Mouse (Mus musculus): Measurements from ENCODE around the gene Ulk4.

The Ulk4 gene

GRCm38 (mm10) chr9:120976856-120977255 lies 300.1 kb downstream of the Ulk4 start:
- no peak for DNase-seq (ENCODE audit: low spot score in 2 of 2)

- DNase-seq (ENCODE audit: low spot score in 2 of 2) = no peak
Observed at GRCm38 (mm10) chr9:120976158-120976557, 300.8 kb downstream of the Ulk4 start.

GRCm38 (mm10) chr9:120974209-120974608 lies 302.8 kb downstream of the Ulk4 start:
- no peak for DNase-seq (ENCODE audit: low spot score in 2 of 2)

DNA sequence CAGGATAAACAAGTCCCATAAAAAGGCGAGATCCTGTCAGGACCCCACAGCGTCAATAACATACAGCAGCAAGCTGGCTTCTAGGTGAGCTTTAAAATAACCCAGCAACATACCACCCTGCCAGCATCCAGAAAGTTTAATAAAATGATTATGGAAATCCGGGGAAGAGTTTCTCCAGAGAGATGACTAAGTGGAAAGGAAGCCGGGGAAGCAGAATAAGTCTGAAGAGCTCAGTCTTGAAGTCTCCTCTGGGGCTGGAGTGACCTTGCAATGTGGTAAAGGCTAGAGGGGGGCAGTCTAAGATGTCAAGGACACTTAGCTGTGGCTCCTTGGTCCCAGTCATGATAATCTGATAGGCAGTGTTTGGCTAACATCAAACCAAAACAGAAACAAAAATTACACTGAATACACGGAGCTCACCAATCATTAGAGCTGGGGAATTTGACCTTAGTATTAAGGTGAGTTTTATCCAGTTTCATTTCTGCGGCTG lies 303.9 kb downstream of the Ulk4 start:
- DNase-seq (ENCODE audit: low spot score in 2 of 2) = no peak

DNA sequence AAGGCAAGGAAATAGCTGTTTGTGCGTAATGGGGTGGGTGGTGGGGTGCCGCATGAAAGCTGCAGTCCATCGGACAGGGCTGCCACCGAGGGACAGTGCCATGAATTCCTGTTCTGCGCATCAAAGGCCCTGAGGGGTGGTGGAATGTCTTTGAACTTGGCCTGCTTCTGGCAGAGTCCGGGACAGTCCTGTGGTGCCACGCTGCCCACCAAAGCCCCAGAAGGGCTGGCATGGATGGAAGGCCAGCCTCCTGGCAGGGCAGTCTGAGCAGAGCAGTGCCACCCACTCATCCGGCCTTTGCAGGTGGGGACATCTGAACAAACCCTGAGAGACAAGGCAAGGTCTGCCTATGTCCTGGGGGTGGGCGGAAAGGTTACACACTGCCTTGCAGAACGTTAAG lies 312.0 kb downstream of the Ulk4 start:
- DNase-seq (ENCODE audit: low spot score in 2 of 2) = no peak

DNA sequence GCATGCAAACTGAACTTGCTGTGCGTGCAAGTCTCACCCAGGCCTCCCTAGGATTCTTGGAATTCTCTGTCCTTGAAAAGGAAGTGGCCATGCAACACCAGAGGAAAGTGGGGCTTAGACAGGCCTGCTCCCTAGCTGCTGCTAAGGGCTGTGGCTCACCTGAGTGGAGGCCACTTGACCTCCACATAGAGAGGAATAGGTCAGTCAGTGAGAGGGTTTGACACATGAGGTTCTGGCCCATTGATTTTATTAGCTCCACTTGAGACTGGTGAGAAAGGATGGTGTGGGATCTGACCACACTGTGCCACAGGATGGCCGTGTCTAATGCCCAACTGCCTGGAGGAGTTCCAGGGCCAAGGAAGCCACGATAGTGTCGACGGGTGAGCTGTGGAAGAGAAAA lies 312.8 kb downstream of the Ulk4 start:
- DNase-seq (ENCODE audit: low spot score in 2 of 2) = no peak

DNA sequence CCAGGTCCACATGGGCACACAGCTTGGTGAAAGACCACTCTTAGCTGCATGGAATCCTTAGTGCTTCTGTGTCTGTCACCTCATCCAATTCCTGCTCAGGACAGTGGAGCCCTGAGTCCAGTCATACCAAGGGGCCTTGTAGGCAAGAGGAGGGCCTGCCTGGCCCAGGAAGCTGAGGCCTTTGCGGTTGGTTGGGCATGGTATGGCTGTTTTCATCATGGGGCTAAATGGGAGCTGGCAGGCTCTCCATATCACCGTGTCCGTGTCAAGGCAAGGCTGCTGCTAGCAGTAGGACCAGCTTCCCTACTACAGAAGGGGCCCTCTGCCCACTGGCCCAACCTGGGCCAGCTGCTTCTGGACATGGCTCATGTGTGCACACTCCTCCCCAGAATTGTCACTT lies 313.3 kb downstream of the Ulk4 start:
- DNase-seq (ENCODE audit: low spot score in 2 of 2) = no peak

- DNase-seq (ENCODE audit: low spot score in 2 of 2) = no peak
Observed at GRCm38 (mm10) chr9:120963104-120963503, 313.9 kb downstream of the Ulk4 start.

DNA sequence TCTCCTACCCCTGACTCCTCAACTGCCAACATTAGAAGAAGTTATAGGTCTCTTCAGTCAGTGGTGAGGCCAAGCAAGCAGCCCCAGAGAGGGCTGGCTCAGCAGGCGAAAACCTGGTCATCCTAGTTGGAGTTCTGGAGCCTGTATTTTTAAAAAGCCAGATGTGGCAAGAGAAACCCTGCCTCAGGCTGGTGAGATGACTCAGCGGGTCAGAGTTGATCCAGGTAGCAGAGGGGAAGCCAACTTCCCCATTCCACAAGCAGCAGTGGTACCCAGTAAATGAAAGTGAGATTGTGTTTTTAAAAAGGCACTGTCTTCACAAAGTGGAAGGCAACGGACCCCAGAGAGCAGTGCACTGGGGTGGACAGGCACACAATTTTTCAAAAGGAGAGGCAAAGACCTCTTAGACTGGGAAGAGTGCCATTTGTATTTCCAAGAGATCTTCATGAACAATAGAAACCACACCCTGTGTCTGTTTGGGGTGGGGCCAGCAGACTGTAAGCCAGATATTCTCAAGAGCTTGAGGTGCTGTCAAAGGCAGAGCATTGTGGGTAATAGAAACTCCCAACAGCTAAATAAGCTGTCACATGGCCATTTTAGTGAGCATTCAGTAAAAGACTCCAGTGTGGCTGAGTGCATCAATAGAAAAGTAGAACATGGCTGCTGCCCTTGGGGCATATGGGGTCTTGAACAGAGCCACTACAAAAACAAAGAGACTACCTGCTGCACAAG lies 314.9 kb downstream of the Ulk4 start:
- DNase-seq (ENCODE audit: low spot score in 2 of 2) = no peak

DNA sequence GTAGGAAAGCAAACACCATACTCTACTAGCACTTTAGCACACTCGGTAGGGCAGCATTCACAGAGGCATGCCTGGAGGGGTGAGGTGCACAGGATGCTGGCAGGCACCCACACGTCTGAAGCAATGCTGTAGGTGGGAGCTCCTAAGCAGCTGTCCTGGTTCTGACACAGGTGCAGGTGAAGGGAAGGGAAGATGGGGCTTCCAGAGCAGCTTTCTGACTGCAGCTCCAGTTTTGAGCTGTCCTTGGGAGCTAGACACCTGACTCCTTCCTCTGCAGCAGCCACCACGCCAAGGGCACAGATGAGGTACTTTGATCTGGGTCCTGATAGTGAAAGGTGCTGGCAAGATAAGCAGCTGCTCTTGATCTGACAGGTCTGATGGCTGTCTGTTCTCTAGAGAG lies 315.5 kb downstream of the Ulk4 start:
- no peak for DNase-seq (ENCODE audit: low spot score in 2 of 2)

DNA sequence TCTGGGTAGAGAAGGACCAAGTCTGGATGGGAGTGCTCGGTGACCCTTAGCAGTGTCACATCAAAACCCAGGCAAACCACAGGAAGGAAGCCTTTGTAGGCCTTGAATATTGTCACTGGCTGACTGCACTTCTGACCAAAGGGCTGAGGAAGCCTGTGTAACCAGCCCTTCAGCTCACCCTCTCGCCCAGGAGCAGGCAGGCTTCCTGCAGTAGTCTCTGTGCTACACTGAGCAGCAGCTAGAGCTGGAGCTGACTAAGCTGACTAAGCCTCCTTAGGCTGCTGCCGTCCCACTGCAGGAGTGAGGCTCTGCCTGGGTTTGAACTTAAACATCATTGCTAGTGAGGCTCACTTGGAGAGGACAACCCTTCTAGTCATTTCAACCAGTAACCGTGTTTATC lies 316.4 kb downstream of the Ulk4 start:
- DNase-seq (ENCODE audit: low spot score in 2 of 2) = peak; percentile 20 to 41

GRCm38 (mm10) chr9:120959225-120959624 lies 317.8 kb downstream of the Ulk4 start:
- no peak for DNase-seq (ENCODE audit: low spot score in 2 of 2)

- no peak for DNase-seq (ENCODE audit: low spot score in 2 of 2)
Observed at GRCm38 (mm10) chr9:120958560-120958959, 318.4 kb downstream of the Ulk4 start.

- DNase-seq (ENCODE audit: low spot score in 2 of 2) = no peak
Observed at GRCm38 (mm10) chr9:120958051-120958450, 318.9 kb downstream of the Ulk4 start.

DNA sequence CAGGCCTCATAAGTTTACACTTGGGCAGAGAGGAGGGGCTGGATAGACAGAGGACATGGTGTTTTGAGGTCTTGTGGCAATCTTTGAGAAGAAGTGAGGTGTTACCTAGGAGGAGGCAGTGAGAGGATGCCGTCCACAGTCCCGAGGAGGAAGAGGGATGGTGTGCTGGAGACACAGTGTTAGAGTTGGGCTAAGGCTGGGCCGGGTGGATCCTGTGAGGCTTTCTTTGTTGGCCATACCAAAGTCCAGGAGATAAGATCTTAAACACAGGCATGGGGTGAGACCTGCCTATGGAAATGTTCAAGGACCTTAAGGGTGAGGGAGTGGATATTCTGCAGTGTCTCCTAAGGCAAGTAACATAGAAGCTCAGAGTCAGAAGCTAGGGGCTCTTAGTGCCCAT lies 325.1 kb downstream of the Ulk4 start:
- DNase-seq (ENCODE audit: low spot score in 2 of 2) = no peak

- no peak for DNase-seq (ENCODE audit: low spot score in 2 of 2)
Observed at GRCm38 (mm10) chr9:120950761-120951160, 326.2 kb downstream of the Ulk4 start.

GRCm38 (mm10) chr9:120948832-120949231 lies 328.2 kb downstream of the Ulk4 start:
- no peak for DNase-seq (ENCODE audit: low spot score in 2 of 2)

DNA sequence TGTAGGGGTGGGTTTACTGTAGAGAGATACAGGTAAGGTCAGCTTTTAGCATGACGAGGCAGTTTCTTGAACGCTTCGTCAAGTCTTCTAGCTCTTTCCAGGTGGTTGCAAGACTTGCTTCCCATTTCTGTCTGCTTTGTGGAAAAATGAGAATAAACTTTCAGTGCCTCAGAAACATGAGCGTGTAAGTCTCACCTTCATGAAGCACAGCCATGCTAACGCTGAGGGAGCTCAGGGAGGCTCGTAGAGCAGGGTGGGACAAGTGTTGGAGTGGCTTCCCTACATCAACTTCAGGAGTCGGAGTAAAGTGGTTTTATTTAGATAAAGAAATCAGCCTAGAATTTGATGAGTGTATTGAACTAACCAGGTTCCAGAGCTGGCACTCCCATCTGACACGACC lies 330.9 kb downstream of the Ulk4 start:
- no peak for DNase-seq (ENCODE audit: low spot score in 2 of 2)

DNA sequence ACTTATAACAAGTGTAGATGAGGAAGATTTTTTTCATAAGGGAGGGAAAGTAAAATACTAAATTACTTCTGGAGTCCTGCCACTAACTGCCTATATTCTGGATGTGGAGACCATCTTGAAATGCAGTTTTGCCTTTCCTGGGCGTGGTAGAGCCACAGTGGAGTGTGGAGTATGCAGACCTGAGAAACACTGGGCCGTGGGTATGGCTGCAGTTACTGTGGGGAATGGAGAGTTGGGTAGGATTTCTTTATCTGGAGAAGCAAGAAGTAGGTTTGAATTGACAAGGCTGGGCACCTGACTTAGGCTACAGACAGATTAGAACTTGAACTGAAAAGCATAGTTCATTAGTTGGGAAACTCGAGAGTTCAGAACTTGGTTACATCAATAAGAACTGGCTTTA lies 332.8 kb downstream of the Ulk4 start:
- no peak for DNase-seq (ENCODE audit: low spot score in 2 of 2)

DNA sequence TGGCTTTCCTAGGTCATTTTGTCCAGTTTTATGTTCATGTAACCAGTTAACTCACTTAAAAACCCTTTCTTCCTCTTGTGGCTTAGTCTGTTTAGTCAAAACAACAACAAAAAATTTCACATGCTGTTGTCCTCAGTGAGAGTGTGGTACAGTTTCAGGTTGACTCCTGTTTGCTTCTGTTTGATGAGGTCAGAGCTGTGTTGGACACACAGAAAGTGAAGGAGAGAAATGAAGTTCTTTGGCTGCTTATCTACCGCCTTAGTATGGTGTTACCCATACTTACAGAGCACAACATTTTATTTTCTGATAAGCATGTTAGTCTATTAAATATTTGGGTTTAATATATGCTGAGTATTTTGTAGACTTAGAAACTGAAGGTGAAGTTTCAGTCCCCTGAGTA lies 333.2 kb downstream of the Ulk4 start:
- DNase-seq (ENCODE audit: low spot score in 2 of 2) = no peak

DNA sequence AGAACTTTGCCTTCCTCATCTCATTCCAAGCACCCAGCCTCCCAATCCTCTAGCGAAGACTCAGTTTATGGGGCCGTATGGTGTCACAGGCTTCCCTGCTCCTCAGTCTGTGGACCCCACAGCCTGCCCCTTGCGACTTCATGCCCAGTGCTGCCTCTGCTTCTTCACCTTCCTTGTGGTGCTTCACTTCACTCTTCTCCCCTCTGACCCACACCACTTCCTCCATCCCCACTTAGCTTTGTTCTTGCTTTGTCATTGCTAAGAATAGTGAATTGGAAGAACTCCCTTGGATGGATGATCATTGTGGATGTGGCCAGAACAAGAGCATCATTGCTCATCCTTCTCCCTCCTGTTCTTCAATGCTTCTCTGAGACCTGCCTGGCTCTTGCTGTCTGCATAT lies 336.1 kb downstream of the Ulk4 start:
- DNase-seq (ENCODE audit: low spot score in 2 of 2) = no peak

DNA sequence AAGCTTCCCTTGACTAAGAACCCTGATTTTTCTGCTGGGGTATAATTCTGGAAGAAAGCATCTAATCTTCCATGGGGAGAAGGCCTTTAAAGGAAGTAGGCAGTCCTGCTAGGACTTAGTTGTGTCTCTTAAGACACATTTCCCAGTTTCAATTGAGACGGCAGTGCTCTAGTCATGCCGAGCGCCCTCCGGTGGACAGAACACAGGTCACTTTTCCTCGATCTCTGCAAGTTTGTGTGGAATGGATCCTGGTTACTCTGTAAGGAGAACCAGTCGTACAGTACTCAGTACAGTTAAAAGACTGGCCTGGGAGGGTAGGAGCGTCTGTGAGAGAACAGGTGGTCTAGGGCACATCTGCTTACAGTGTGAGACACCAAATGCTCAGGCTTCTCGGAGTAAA lies 340.6 kb downstream of the Ulk4 start:
- peak in 1 of 2 experiments; percentile 34 for DNase-seq (ENCODE audit: low spot score in 2 of 2)

DNA sequence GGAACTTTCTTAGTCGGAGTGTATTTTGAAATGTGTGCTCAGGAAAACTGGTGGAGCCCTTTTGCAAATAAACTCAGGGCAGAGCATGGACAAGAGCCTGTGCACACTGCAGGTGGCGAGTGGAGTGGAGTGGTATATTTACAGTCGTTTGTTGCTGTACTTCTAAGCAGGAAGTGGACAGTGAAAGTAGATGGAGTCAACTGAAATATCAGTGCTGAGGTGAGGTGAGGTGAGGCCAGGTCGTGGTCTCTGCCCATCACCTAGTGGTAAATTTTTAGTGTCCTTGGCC lies 341.4 kb downstream of the Ulk4 start:
- no peak for DNase-seq (ENCODE audit: low spot score in 2 of 2)

All from natural killer cell, adult 2 months (primary cell).